Mouse (Mus musculus): Measurements from ENCODE around the gene Csnk1e. TPM values are rescaled to one million over a fixed set of nuclear protein-coding genes. Genes with fewer than 3 reads are reported as not detected.

Gene Csnk1e
- total RNA-seq (2023), result 41.3 to 53.2 TPM (median 43.4 TPM) in 4 replicates

GRCm38 (mm10) chr15:79455106-79455810 is at the start of gene Csnk1e:
Csnk1e (minus strand) TSS chr15:79455566.

GRCm38 (mm10) chr15:79504707-79505452 is 49.5 kb upstream of the Csnk1e start, which contains the start of gene Kcnj4:
Kcnj4 (minus strand) TSS chr15:79505241.

DNA sequence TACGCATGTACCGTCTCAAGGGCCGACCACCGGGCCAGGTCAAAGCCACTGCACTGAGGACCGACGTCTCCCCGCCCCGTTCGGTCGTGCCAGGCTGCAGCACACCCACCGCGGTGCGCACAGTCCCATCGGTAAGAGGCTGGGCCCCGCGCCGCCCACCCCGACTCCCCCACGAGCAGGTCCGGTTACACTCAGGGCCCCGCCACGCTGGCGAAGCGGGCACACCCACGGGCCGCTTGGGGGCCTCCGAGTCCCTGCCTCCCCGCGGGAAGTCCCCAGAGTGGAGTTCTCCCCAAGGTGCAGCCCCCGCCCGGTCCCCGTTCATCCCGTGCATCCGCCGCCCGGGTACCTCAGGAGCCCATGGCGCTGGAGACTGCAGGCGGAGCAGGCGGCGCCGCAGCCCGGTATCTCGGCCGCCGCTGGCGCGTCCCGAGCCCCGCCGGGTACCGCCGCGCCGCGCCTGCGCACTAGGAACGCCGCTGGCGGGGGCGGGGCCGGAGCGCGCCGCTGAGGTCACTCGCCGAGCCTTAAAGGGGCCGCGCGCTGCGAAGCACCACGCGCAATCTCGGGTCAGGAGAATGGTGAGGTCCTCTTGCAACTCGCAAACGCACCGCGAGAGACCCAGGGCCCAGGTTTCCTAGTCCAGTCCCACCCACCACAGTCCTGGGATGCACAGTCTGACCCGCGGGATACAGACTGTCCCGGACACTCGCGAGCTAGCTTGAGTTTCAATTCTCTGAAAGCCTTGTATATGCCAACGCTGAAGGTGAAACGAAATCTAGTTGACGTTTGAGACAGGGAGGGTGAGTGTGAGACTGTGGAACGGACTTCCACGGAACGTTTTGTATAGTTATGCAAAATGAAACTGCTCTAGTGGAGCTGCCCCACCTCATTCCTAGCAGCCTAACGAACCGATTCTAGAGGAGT is 52.3 kb downstream of the Csnk1e start, which contains the start of gene Tmem184b:
Gene Tmem184b (minus strand): TSS at position 734 of the 927 bp plus-strand sequence.

Other genes with a start within 250 kb of the Csnk1e start
- 34.2 to 40.6 TPM (median 37.6 TPM) in 4 replicates for gene Pick1, start 226.4 kb downstream of the Csnk1e start, total RNA-seq (2023)
- 0.51 to 3.3 TPM (median 1.1 TPM) in 4 replicates for gene Gm49486, start 226.2 kb downstream of the Csnk1e start, total RNA-seq (2023)
- gene Slc16a8, start 200.8 kb downstream of the Csnk1e start, total RNA-seq (2023), result not detected in 4 replicates
- not detected in 4 replicates for gene Baiap2l2, start 170.0 kb downstream of the Csnk1e start, total RNA-seq (2023)
- gene Pla2g6, start 127.2 kb downstream of the Csnk1e start, total RNA-seq (2023), result 13.4 to 16.9 TPM (median 15.6 TPM) in 4 replicates
- 91.7 to 120 TPM (median 98.1 TPM) in 4 replicates for gene Maff, start 108.9 kb downstream of the Csnk1e start, total RNA-seq (2023)
- 36.7 to 44.2 TPM (median 38.3 TPM) in 4 replicates for gene Tmem184b, start 52.0 kb downstream of the Csnk1e start, total RNA-seq (2023)
- not detected in 4 replicates for gene Kcnj4, start 49.7 kb upstream of the Csnk1e start, total RNA-seq (2023)
- gene Kdelr3, start 60.8 kb upstream of the Csnk1e start, total RNA-seq (2023), result not detected in 4 replicates
- 407 to 417 TPM (median 412 TPM) in 4 replicates for gene Ddx17, start 91.2 kb upstream of the Csnk1e start, total RNA-seq (2023)
- gene Dmc1, start 149.5 kb upstream of the Csnk1e start, total RNA-seq (2023), result not detected in 4 replicates
- 2.7 to 4.3 TPM (median 3.5 TPM) in 4 replicates for gene Fam227a, start 203.4 kb upstream of the Csnk1e start, total RNA-seq (2023)
- gene Cby1, start 203.6 kb upstream of the Csnk1e start, total RNA-seq (2023), result 3.6 to 8.9 TPM (median 7.2 TPM) in 4 replicates
- gene Tomm22, start 215.3 kb upstream of the Csnk1e start, total RNA-seq (2023), result 83.6 to 101 TPM (median 99.6 TPM) in 4 replicates
- gene Josd1, start 232.4 kb upstream of the Csnk1e start, total RNA-seq (2023), result 26.2 to 28.8 TPM (median 26.8 TPM) in 4 replicates
- gene Gtpbp1, start 235.3 kb upstream of the Csnk1e start, total RNA-seq (2023), result 67.7 to 76.0 TPM (median 68.7 TPM) in 4 replicates